Mouse (Mus musculus): Measurements from ENCODE around the gene Pdpk1. TPM values are rescaled to one million over a fixed set of nuclear protein-coding genes. Genes with fewer than 3 reads are reported as not detected.

Gene Pdpk1
- polyA plus RNA-seq, 1 experiment from 2014 or later: 28.0 TPM

DNA sequence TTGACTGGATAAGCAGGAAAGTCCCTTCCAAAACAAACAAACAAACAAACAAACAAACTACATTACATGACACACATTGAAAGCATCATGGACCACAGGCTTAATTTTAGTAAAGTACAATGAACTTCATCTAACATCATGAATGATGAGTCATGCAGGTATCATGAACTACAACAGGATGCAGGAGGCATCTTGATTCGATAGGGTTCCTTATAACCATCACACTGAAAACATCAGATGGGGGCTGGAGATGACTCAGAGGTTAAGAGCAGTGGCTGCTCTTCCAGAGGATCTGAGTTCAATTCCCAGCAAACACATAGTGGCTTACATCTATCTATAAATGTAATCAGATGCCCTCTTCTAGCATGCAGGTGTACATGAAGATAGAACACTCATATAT lies 23.1 kb downstream of the Pdpk1 start:
- ATAC-seq (ENCODE audit: low FRiP score, low TSS enrichment) (no peak), DNase-seq (ENCODE audit: low spot score) (no peak)
- WGBS: 67% methylated on average over 1 of the region's 1 CpGs
- Histone ChIP-seq H3K36me3 (ENCODE audit: control insufficient read depth, insufficient read depth, low read length) (no peaks in the 10 kb centered on the region; the same call in 1 of the 2 replicates), H3K27ac (replicated peaks) (no peak overlapping the region), H3K4me1 (replicated peaks; ENCODE audit: control insufficient read depth, insufficient read depth) (no peaks in the 10 kb centered on the region), H3K4me3 (ENCODE audit: low read depth, low read length) (no peak overlapping the region), H3K9me3 (ENCODE audit: control insufficient read depth, low read length) (no peaks in the 10 kb centered on the region), H3K27me3 (ENCODE audit: control insufficient read depth, insufficient read depth, low read length) (no peaks in the 10 kb centered on the region), H3K4me2 (replicated peaks; ENCODE audit: low read depth) (no peak overlapping the region), H3K9ac (ENCODE audit: low read length) (no peak overlapping the region)
- TF ChIP-seq CTCF (IDR thresholded peaks at IDR 0.05; ENCODE audit: low read depth) (no peak), EP300 (optimal IDR thresholded peaks at IDR 0.05) (no peak)

DNA sequence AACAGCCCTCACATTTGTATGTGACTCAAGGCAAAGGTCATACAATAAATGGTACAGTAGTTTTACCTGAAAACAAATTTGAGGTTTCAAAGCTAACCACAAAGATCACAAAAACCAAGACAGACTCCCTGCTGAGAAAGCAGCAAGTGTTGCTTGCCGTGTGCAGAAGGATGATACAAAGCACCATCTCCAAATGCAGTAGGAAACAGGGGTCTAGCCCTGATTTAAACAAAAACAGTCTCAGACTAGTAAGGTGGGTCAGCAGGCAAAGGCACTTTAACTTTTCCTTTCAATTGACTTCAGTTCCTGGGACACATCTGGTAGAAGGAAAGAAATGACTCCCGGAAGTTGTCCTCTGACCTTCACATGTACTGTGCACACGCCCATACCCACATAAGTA lies 23.9 kb downstream of the Pdpk1 start:
- H3K4me3 ChIP-seq (ENCODE audit: low read depth, low read length): no peak overlapping the region
- no peak for ATAC-seq (ENCODE audit: low FRiP score, low TSS enrichment)
- TF ChIP-seq CTCF (IDR thresholded peaks at IDR 0.05; ENCODE audit: low read depth) (no peak), EP300 (optimal IDR thresholded peaks at IDR 0.05) (no peak)
- no peaks in the 10 kb centered on the region; the same call in 1 of the 2 replicates for H3K36me3 ChIP-seq (ENCODE audit: control insufficient read depth, insufficient read depth, low read length)
- H3K4me1 ChIP-seq (replicated peaks; ENCODE audit: control insufficient read depth, insufficient read depth): no peaks in the 10 kb centered on the region
- 68% methylated on average over 3 of the region's 3 CpGs for WGBS
- peak overlapping the region; percentile 45; the same call in 1 of the 2 replicates for H3K27ac ChIP-seq (replicated peaks)
- H3K27me3 ChIP-seq (ENCODE audit: control insufficient read depth, insufficient read depth, low read length): no peaks in the 10 kb centered on the region
- H3K9ac ChIP-seq (ENCODE audit: low read length): no peak overlapping the region
- H3K9me3 ChIP-seq (ENCODE audit: control insufficient read depth, low read length): no peaks in the 10 kb centered on the region
- no peak overlapping the region for H3K4me2 ChIP-seq (replicated peaks; ENCODE audit: low read depth)
- no peak for DNase-seq (ENCODE audit: low spot score)

DNA sequence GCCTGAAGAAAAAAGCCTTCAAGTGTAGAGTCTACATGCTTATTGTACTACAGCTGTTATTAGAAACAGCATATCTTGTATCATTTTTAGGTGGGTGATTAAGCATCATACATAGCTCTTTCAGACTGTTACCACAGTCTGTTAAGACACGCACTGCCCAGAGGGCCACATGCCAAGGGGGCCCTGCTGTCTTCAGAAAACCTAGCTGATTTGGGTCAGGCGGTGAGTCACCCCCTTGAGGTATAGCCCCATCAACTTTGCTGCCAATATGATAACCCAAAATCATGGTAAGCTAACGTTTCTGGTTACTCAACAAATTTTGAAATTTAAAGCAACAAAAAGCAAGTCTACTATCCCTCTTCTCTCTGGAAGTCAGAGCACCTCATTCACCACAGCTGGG lies 31.3 kb downstream of the Pdpk1 start:
- Histone ChIP-seq H3K4me2 (replicated peaks; ENCODE audit: low read depth) (no peak overlapping the region), H3K27ac (replicated peaks) (no peak overlapping the region), H3K27me3 (ENCODE audit: control insufficient read depth, insufficient read depth, low read length) (no peaks in the 10 kb centered on the region), H3K9me3 (ENCODE audit: control insufficient read depth, low read length) (no peaks in the 10 kb centered on the region), H3K4me3 (ENCODE audit: low read depth, low read length) (no peak overlapping the region), H3K36me3 (ENCODE audit: control insufficient read depth, insufficient read depth, low read length) (no peaks in the 10 kb centered on the region), H3K9ac (ENCODE audit: low read length) (no peak overlapping the region), H3K4me1 (replicated peaks; ENCODE audit: control insufficient read depth, insufficient read depth) (no peaks in the 10 kb centered on the region)
- 50% methylated on average over 3 of the region's 3 CpGs for WGBS
- TF ChIP-seq EP300 (optimal IDR thresholded peaks at IDR 0.05): no peak
- no peak for TF ChIP-seq CTCF (IDR thresholded peaks at IDR 0.05; ENCODE audit: low read depth)
- DNase-seq (ENCODE audit: low spot score): no peak
- no peak for ATAC-seq (ENCODE audit: low FRiP score, low TSS enrichment)

DNA sequence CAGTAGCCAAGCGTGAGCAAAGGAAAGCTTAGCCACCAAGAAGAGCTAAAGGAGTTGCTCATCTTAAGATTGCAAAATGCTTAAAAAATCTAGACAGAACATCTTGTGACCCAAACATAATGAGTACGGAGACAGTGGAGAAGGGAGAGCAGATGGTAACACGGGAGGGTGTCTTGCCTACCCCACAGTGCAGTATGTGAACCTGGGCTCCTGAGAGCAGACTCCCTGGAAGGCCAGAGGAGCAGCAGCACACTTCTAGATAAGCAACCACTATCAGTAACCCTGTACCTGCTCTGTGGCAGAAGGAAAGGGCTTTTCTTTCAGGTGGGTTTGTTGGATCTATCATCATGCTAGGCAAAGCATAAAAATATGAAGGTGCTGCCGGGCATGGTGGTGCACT lies 37.7 kb downstream of the Pdpk1 start:
- Histone ChIP-seq H3K4me2 (replicated peaks; ENCODE audit: low read depth) (no peak overlapping the region), H3K27me3 (ENCODE audit: control insufficient read depth, insufficient read depth, low read length) (no peaks in the 10 kb centered on the region), H3K9ac (ENCODE audit: low read length) (no peak overlapping the region), H3K9me3 (ENCODE audit: control insufficient read depth, low read length) (no peaks in the 10 kb centered on the region), H3K36me3 (ENCODE audit: control insufficient read depth, insufficient read depth, low read length) (no peaks in the 10 kb centered on the region), H3K4me3 (ENCODE audit: low read depth, low read length) (no peak overlapping the region), H3K27ac (replicated peaks) (0 out of 2 replicates have a peak overlapping the region, but pooled peaks have one; percentile 8), H3K4me1 (replicated peaks; ENCODE audit: control insufficient read depth, insufficient read depth) (peaks cover 2% of the 10 kb centered on the region; the same call in 1 of the 2 replicates)
- no peak for TF ChIP-seq CTCF (IDR thresholded peaks at IDR 0.05; ENCODE audit: low read depth)
- no peak for TF ChIP-seq EP300 (optimal IDR thresholded peaks at IDR 0.05)
- ATAC-seq (ENCODE audit: low FRiP score, low TSS enrichment): no peak
- DNase-seq (ENCODE audit: low spot score): no peak
- WGBS: 84% methylated on average over 4 of the region's 4 CpGs

DNA sequence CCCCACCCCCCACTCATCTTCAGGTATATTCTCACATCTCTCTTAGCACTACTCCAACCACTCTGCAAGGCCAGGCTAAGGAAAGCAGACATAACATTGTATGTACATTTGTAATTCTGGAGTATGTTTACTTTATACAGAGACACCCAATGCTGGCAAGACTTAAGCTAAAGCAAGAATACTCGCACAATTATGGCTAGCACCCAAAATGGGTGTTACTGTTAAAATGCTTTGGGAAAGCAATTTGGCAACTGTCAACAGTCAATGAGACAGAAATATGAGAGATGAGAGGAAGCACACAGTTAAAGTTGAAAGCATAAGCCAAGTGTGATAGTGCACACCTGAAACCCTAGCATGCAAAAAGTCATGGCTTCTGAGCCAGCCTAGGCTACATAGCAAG lies 39.5 kb downstream of the Pdpk1 start:
- Histone ChIP-seq H3K9ac (ENCODE audit: low read length) (no peak overlapping the region), H3K36me3 (ENCODE audit: control insufficient read depth, insufficient read depth, low read length) (no peaks in the 10 kb centered on the region), H3K4me3 (ENCODE audit: low read depth, low read length) (no peak overlapping the region), H3K27me3 (ENCODE audit: control insufficient read depth, insufficient read depth, low read length) (no peaks in the 10 kb centered on the region), H3K27ac (replicated peaks) (no peak overlapping the region), H3K9me3 (ENCODE audit: control insufficient read depth, low read length) (no peaks in the 10 kb centered on the region), H3K4me2 (replicated peaks; ENCODE audit: low read depth) (no peak overlapping the region), H3K4me1 (replicated peaks; ENCODE audit: control insufficient read depth, insufficient read depth) (peaks cover 2% of the 10 kb centered on the region; the same call in 1 of the 2 replicates)
- DNase-seq (ENCODE audit: low spot score) (no peak), ATAC-seq (ENCODE audit: low FRiP score, low TSS enrichment) (no peak)
- WGBS: 34% methylated on average over 1 of the region's 1 CpGs
- no peak for TF ChIP-seq EP300 (optimal IDR thresholded peaks at IDR 0.05)
- no peak for TF ChIP-seq CTCF (IDR thresholded peaks at IDR 0.05; ENCODE audit: low read depth)

DNA sequence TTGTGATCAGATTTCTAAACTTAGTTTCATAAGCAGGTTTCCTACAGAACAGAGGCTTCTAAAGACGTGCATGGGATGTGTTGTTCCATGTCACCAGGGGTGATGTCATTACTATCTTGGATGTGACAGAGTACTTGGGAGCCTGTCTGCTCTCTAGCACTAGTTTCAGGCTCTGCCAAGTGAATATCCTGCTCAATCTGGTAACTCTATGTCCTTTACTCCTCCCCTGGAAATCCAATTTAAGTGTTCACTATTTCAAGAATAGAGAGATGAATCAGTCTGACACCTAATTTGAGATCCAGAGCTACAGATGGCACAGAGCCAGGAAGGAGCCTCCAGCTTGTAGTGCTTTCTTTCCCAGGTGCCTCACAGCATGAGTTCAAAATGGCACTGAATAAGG lies 41.8 kb downstream of the Pdpk1 start:
- no peak overlapping the region for H3K4me2 ChIP-seq (replicated peaks; ENCODE audit: low read depth)
- WGBS: 37% methylated on average over 1 of the region's 1 CpGs
- no peak overlapping the region for H3K4me3 ChIP-seq (ENCODE audit: low read depth, low read length)
- DNase-seq (ENCODE audit: low spot score): no peak
- TF ChIP-seq CTCF (IDR thresholded peaks at IDR 0.05; ENCODE audit: low read depth): no peak
- TF ChIP-seq EP300 (optimal IDR thresholded peaks at IDR 0.05): no peak
- no peak overlapping the region for H3K27ac ChIP-seq (replicated peaks)
- peaks cover 2% of the 10 kb centered on the region; the same call in 1 of the 2 replicates for H3K4me1 ChIP-seq (replicated peaks; ENCODE audit: control insufficient read depth, insufficient read depth)
- no peaks in the 10 kb centered on the region for H3K27me3 ChIP-seq (ENCODE audit: control insufficient read depth, insufficient read depth, low read length)
- peaks cover 7% of the 10 kb centered on the region; the same call in 1 of the 2 replicates for H3K36me3 ChIP-seq (ENCODE audit: control insufficient read depth, insufficient read depth, low read length)
- ATAC-seq (ENCODE audit: low FRiP score, low TSS enrichment): no peak
- no peak overlapping the region for H3K9ac ChIP-seq (ENCODE audit: low read length)
- no peaks in the 10 kb centered on the region for H3K9me3 ChIP-seq (ENCODE audit: control insufficient read depth, low read length)
